Mouse (Mus musculus) gastrocnemius, postnatal 36 days (tissue): ENCODE data around the gene Sh3bgrl2. TPM values are rescaled to one million over a fixed set of nuclear protein-coding genes. Genes with fewer than 3 reads are reported as not detected.
"Not testable (repeated sequence)": the region's sequence is repeated elsewhere in the genome, so short reads cannot be mapped to it uniquely, and the experiment has no call there.

ENCODE experiments used
- DNase-seq, 2 experiments: peaks; one replicate each; pipeline ENCODE4 v3.0.0; 2022
- intact Hi-C: fragments of 180-260 bp; cut with DNase I; formaldehyde crosslinking; loops from one replicate; pipeline ENCODE4 v1.15.1; 2025
- long read RNA-seq, 2 experiments: library from polyadenylated mRNA; stranded (forward); transcript quantifications; one replicate each; pipeline ENCODE4 v2.0.0; 2021
- total RNA-seq, 2 experiments: library from RNA; stranded (reverse); gene quantifications; 2 replicates each; pipeline ENCODE4 v1.2.3; 2021

The Sh3bgrl2 gene
- 1 to 10 TPM; 1.1 to 1.9 TPM for total RNA-seq
- long read RNA-seq, experiment 1 = 0 reads
- long read RNA-seq, experiment 2 = 0 reads

DNA sequence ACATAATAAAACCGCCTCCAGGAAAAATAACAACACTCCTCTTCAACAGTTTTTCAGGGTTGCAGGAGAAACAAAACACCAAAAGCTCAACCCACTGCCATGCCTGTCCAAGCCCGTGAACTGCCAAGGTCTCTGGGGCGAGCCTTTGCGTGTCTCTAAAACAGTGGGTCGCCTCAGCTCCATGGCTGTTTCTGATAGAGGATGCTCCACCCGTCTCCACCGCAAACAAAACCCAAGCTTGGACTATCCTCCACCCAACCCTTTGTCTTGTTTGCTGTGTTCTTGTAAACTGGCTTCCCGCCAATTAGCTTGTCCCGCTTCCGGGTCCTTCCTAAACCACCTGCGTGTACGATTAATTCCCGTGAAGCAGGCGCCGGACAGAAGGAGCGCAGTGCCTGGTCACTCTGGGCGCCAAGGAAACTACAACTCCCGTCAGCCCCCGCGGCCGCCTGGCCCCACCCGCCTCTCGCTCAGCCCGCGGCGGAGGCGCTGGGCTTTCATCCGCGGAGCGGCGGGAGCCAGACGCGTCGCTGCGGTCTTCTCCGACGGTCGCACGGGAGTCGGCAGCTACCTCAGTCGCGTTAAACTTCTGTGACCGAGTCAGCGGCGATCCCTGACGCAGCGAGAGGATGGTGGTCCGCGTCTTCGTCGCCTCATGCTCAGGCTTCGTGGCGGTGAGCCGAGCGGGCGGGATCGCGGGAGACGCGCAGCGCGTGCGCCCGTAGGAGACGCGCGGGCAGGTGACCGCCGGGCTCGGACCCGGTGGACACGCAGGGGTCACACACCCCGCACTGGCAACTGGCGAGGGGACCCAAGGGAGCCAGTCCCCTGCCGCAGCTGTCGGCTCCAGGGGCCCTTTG, at the start of gene Sh3bgrl2:
TSS of gene Sh3bgrl2 (plus strand) at position 498 of the 860 bp plus-strand sequence.
- intact Hi-C loops = no loop called here
- peak; percentile 67 for DNase-seq

DNA sequence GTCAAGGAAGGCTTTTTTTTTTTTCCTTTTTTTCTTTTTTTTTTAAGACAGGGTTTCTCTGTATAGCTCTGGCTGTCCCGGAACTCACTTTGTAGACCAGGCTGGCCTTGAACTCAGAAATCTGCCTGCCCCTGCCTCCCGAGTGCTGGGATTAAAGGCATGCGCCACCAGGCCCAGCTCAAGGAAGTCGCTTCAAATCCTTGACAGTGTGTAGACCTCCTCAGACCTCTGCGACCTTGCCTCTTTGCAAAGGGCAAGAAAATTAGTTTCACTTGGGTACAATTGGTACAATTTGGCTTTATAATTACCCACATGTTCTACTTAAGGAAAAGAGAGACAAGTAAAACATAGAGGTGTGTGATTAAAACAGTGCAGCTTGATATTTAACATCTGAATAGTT, 29.0 kb upstream of the Sh3bgrl2 start:
- DNase-seq, intact Hi-C loops: not testable (repeated sequence)

DNA sequence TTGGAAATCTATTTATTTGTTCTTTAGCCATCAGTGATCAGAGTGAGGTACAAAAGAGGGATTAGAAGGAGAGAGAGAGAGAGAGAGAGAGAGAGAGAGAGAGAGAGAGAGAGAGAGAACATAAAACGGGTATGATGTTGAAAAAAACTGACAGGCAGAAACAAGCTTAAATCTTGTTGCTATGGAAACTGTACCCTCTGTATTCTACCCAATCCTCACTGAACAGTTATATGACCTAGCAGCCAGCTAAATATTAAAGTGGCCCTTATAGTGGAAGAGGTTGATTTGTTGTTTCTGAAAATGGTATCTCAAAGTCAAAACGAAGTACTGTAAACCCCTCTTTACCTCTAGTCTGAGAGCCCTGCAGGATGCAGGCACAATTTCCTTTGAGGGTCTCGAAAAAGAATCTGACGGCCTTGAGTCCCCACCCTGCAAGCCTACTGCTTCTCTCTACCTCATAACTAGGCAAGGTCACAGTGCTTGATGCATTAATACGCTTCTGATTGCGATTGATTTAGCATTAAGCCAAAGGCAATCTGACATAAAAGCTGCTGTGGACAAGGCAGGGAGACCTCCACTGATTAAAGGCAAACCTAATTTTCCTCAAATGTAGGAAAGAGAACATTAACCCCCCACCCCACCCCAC, 28.5 kb upstream of the Sh3bgrl2 start:
- intact Hi-C loops = no loop called here
- no peak for DNase-seq

DNA sequence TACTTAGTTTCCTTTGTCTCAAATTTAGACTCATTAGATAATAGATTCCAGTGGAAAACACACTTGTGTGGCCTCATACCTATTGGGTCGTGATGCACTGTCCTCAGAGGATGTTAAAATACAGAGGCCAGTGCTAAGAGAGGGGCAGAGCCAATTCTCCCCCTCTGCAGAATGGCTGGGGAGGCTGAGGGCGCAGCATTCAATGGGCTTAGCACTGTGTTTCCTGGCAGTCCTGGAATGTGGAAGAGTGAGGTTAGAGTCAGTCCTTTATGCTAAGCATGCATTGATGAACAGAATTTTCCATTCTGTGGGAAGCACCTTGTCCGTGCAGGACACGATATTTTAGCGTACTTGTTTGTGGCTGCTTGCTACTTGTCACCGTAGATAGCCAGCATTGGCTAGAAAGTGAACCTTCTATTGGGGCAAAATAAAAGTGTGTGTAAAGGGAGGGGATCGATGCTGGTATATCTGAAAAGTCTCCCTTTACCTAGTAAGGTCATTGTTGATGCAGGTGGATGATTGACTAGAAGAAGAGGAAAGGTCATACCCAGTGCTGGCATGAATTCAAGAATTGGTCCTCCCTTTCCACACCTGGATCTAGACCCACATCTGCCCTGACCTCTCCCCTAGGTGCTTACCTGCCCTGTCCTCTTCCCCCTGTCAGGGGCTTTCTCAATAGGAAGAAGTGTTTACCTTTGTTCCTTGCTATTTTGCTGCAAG, 20.6 kb upstream of the Sh3bgrl2 start:
- no peak for DNase-seq
- intact Hi-C loops = no loop called here

DNA sequence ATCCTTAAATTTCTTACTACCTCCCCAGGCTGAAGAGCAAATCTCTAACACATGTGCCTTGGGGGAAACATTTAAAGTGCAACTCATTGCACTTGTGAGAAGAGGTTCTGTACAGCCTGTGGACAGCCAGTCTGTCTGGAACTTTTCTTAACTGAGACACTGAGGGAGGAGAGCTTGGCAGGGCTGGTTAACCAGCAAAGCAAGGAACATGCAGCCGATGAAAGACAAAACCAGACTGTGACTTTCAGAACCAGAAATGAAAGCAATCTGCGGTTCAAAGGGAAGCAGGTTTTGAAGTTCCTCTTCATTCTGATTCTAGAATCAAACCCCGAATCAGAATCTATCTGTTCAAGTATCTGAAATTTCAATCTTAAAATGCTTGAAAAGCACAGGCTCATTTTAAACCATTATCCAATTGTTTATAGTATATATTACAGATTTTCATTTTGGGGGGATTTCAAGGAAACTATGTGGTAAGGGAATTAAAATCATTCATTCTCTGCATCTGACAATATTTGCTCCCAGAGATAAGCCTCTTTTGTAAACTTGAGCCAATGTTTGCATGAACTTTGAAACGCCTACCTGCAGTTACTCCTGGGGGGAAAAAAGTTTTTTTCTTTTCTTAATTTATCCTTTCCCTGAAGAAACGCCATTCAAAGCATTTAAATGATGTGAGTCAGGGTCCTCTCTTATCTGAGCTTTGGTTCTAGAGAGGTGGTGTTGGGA, 14.9 kb upstream of the Sh3bgrl2 start:
- intact Hi-C loops = no loop called here

DNA sequence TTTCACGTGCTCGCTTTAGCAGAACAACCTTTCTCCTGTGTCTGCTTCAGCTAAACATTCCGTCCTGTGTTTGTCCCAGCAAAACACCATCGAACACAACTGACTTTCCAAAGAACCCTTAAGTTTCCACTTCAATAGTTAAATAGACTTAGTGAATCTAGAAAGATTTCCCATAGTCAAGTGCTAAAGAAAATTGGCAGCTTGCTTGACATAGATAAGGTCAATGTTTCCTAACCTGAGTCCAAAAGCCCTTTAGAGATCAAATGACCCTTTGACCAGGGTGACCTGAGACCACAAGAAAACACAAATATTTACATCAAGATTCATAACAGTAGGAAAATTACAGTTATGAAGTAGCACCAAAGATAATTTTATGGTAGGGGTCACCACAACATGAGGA, 11.2 kb upstream of the Sh3bgrl2 start:
- intact Hi-C loops = no loop called here

More for the DNA sequence above, 14.9 kb upstream of the Sh3bgrl2 start:
- DNase-seq = no peak

DNA sequence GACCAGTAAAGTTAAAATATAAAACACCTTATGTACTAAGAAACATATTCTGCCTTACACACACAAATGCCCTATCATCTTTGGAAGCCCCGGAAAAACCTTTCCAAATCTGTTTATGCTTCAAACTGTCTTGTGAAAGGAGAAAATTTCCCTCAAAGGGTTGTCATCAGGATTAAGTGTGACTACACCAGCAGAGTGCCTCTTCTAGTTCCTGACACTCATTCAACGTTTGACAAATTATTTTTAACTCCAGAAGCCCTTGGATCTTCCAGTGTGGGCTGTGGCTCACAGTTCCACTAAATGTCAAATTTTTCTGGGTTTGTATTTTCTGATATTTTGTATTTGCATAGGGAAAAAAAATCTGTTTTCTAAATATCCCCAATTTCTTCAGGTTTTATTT, 10.6 kb upstream of the Sh3bgrl2 start:
- no peak for DNase-seq
- intact Hi-C loops = no loop called here

More for the DNA sequence above, 11.2 kb upstream of the Sh3bgrl2 start:
- no peak for DNase-seq

DNA sequence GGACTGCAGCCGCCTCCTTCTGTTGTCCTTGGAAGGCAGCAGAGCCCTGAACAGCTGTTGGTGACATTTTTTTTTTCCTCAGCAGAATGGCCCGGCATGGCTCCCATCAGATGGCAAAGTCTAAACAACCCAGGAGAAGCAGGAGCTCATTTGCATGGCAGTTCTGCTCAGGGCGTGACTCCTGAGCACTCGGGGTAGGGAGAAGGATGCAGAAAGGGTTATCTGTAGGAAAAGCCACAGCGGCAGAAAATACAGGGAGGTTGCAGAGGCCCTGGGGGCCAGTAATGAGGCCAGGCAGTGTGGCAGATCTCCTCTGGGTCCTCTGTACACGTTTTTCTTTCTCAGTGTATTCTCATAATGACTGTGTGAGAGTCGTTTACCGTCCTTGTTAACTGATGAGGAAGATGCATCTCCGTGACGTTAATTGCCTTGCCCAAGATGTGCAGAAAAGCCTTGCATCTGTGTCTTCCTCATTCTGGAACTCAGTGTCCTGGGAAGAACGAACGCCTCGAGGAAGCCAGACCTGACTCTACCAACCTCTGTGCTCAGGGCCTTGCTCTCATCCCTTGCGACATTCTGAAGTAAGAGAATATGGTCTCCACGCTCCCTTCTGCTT, 10.1 kb upstream of the Sh3bgrl2 start:
- no peak for DNase-seq
- intact Hi-C loops = no loop called here

DNA sequence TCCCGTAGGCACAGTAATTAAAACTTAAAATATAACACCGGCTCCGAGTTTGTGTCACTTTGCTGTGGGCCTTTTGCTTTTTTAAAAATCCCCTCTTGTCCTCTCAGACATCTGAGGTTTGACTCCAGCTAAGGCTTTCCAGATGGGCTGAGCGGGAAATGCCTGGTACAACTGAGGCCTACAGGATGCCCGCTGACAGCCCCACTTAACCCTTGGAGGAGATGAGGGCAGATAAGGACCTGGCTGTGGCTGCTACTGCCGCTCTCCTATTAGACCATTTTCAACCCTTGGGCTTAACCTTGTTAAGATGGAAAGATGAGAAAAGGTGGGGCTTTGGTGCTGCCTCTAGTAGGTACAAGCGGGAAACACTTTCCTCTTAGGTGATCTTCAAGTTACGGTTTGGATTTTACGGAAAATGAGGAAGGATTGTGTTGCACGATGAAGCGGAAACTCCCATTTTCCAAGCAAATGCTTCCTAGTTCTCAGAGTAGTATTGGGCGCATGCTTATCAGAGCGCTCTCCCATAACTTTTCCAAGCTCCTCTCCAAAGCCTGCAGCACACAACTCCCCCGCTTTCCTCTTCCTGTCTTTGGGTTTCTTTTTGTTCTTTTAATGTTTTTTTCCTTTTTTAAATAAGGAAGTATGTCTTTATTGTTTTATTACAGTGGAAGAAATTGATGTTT, 8.2 kb upstream of the Sh3bgrl2 start:
- intact Hi-C loops = no loop called here
- DNase-seq = no peak

DNA sequence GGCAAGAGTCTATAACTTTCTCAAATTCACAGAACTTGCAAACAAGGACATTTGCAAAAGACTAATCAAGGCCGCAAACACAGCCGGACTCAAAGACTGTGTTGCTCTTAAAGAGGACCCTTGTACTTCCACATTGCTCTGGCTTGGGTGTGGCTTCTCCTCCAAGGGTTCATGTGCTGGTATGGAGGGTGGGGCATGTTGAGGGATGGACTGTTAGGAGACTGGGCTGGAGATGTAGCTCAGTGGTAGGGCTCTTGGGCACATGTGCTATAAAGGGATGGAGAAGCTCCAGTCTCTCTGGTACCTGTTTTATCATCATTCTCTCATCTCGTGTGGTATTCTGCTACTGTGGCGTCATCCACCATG, 7.7 kb upstream of the Sh3bgrl2 start:
- no peak for DNase-seq
- intact Hi-C loops = no loop called here

DNA sequence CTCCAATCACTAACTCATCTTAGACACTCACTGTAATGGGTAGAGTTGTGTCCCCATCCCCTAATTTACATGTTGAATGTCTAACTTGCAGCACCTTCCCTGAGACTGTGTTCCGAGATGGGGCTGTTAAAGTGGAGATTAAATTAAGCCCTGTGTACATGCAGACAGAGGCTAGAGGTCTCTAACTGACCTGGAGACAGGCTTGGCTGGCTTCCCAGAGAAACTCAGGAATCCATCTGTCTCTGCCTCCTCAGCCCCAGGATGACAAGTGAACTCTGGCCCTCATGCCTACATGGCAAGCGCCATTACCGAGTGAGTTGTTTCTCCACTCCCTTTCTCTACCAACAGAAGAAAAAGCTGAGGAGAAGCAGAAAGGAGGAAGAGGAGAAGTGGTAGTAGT, 7.2 kb upstream of the Sh3bgrl2 start:
- intact Hi-C loops = no loop called here
- no peak for DNase-seq

DNA sequence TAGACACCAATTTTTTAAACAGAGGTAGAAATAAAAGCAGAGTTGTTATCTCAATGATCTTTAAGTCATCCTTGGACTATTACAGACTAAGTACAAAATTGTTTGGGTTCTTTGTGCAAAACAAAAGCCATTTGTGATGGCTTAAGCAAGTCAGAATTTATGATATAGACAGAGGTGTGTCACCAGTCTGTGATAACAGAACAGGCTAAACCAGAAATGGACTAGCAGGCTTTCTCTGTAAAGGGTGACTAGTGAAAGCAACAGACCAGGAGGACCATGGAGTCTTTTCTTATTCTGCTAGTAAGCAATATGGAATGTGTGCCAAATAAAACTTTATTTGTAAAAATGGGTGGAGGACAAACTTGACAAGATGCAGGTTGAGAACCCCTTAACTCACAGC, 2.9 kb upstream of the Sh3bgrl2 start:
- intact Hi-C loops = no loop called here
- DNase-seq = no peak

DNA sequence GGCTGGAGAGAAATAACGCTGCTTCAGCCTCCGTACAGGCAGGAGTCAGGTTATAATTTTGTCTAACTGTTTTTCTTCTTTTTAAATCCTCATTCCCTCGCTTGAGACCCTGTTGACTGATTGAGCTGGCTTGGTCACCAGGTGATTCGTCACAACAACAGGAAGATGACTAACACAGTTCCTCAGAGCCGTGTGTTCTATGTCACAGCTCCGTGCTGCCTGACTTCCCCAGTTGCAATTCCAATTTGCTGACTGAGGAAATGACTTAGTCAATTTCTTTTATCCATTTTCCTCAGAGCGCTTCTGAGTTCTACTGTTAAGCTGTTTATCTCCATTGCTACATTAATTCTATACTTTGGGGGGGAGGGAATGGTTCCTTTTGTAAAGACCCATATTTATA, 1.8 kb upstream of the Sh3bgrl2 start:
- DNase-seq = no peak
- intact Hi-C loops = no loop called here

DNA sequence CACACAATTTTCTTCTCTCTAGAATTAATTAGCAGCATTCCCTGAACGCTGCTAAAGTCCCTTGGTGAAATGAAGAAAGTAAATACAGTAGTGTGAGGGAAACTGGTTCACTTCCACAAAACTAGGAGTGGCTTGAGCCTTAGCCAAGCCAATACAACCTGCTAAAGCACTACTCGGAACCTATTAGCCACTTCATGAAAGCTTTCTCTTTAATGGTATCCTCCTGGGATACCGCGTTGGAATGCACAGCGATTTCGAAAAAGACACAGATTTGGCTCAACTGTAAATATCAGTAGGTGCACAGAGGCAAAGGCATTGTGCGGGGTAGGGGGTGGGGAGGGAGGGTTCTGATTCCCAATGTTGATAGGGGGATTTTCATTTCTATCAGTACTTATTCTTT, 898 bp upstream of the Sh3bgrl2 start:
- intact Hi-C loops = no loop called here

DNA sequence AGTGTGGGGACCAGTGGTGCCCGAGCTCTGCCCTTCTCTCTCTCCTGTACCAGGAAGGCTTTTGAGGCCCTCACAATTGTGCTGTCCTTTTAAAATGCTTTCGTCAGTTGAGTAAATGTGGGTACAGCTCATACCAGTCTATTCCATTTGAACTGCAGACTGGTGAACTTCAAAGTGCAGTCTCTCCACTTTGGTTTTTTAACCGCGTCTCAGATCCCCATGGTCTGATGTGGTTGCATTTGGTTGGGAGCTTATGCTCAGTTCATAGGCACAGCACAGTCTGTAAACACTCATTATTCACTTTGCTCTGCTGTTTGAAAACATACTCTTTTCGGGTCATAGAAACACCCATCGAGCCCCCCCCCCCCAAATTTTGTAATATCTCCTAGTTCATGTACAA, 1.7 kb downstream of the Sh3bgrl2 start:
- intact Hi-C loops = no loop called here

More for the DNA sequence above, 898 bp upstream of the Sh3bgrl2 start:
- no peak for DNase-seq

DNA sequence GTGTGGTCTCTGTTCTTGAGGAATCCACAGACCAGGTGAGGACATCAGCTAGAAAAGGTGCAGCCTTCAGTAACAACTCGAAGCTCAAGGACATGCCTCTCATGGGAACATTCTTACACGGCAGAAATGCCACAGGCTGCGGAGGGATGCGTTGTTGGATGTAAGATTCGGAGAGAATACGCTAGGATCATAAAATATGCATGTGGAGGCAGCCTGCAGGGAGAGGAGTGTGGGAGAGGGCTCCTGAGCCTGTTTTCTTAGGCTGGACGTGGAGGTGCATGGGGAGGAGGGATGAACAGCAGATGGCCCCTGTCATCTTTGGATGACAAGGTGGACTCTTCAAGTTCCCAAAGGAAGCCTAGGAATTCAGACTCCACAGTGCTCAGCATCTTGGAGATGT, 3.0 kb downstream of the Sh3bgrl2 start:
- intact Hi-C loops = no loop called here
- no peak for DNase-seq

More for the DNA sequence above, 1.7 kb downstream of the Sh3bgrl2 start:
- no peak for DNase-seq

DNA sequence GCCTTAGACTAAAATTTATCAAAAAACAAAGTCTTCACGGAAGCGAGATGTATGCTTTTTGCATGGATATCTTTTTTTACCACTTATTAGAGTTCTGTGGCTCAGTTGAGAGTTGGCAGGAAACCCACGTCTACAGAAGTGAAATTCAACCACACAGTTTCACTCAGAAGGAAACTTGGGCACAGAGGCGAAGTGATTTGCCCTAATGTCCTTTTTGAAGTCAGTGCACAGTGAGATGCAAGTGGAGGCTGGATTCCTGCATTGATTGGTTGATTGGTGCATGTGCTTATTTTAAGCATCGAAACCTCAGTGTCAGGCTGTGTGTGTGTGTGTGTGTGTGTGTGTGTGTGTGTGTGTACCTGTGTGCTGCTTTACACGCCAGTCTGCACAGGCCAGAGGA, 3.5 kb downstream of the Sh3bgrl2 start:
- intact Hi-C loops = no loop called here

DNA sequence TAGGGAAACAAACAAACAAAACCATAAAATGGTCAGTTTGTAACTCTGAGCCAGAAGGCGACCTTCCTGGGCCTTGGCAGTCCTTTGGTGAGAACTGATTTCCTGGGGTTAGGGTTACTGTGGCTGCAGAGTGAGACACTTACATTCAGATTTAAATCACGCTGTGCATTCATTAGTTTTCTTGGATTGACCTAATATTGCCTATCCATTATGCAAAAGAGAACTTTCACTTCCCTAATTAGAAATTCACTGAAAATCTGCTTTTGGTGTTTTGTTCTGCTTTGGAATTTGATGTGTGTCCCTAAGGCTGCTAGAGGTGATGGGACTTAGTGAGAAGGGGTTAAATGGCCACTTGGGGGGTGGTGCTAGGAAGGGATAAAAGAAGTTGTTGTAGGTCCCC, 7.5 kb downstream of the Sh3bgrl2 start:
- intact Hi-C loops = no loop called here
- no peak for DNase-seq

More for the DNA sequence above, 3.5 kb downstream of the Sh3bgrl2 start:
- no peak for DNase-seq

DNA sequence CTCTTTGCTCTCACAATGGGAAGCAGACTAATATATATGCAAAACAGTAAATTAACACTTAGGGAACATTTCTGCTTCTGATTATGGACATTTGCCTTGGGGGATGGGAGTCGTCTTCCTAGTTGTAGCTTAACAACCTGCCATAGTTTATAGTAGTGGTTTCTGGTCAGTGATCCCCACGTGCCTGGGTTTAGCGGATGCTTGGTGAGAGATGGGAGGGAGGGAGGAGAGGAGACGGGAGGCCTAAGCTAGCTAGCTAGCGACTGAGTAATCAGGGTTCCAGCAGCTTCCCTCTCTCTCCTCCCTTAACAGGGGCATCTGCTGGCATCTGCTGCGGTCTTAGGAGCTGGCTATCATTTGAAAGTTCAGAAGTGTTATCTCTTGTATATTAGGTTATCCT, 8.1 kb downstream of the Sh3bgrl2 start:
- intact Hi-C loops = no loop called here
- DNase-seq = no peak
